Mouse (Mus musculus): Measurements from ENCODE around the gene Rnf207. TPM values are rescaled to one million over a fixed set of nuclear protein-coding genes. Genes with fewer than 3 reads are reported as not detected.

Rnf207 gene
- polyA plus RNA-seq, 2 experiments from 2014 or later, result not detected

GRCm38 (mm10) chr4:152328691-152329090 is 9.9 kb upstream of the Rnf207 start:
- ATAC-seq, result no peak

DNA sequence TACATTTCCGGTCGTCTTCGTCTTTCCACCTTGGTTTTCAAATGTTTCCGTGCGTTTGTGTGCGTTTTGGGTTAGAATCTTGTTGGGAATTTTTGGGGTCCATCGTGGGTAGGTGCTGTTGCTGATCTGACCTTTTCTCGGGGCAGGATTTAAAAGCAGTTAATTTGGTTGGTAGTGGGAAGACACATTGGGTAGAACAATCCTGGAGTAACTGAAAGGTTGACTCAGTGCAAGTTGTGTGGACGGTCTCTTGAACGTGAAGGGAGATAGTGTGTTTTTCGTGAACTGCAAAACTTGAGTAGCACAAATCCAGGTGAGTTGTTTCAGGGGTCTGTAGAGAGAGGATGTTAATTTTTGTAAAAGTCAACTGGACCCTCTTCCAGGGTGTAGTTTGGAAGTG is 7.8 kb upstream of the Rnf207 start:
- no peak for ATAC-seq

DNA sequence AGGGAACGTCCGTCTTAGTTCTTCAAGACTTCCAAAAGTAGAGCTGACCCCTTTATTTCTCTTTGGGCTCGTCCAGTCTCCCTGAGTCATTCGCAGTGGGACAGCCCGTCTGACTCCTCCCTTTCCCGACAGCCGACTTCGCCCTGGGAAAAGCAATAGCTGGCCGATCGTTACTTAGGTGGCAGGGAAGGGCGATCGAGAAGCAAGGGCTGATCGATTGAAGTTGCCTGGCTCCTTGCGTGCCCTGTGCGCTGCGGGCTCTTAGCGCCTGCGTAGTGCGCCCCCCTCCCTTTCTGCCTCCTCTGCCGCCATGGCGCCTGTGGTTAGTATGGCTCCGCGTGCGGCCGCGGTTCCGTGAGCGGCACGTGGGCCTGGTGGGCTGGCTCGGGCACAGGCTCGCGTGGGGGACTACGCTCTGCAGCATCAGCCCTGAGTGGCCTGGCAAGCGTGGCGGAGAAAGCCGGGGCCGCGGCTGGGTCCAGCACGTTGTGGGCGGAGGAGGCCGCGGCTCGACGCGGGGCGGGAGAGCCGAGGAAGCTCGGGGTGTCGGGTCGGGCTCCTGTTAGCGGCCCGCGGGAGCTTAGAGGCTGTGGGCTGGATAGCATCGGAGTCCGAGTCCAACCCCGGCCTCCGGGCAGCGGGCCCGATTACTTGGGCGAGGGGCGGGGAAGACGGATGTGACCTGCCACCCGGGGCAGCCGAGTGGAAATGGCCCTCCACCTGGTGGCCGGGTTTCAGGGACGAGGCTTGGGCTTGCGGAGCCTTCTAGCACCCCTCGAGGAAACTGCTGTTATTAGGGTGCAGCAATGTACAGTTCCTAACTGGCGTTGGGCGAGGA is 7.0 kb upstream of the Rnf207 start, which contains the start of gene Rpl22:
Rpl22 (plus strand) TSS at position 169 of the 838 bp plus-strand sequence.
- peak; percentile 97 for ATAC-seq

- ATAC-seq, result peak; percentile 6
These were observed 6.1 kb upstream of the Rnf207 start for GRCm38 (mm10) chr4:152324641-152325562.

GRCm38 (mm10) chr4:152321464-152321863 is 2.7 kb upstream of the Rnf207 start:
- no peak for ATAC-seq

DNA sequence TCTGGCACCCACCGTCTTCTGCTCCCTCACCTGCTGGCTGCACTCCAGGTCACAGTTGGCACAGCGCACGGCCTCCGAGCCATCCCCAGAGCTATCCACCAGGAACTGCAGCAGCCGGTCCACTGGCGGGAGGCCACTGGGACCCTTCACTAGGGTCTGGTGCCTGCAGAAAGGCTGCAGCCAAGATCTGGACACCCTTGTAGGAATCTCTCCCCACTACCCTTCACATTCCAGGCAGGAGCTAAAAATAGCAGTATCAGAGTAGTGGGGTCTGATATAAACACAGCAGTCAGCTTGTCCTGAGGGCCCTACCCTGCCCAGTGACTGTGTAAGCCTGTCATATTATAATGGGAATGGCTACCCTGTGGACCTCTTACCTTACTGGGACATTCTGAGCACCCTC is 1.2 kb downstream of the Rnf207 start:
- no peak for ATAC-seq

GRCm38 (mm10) chr4:152315498-152316213 is 3.1 kb downstream of the Rnf207 start:
- no peak for ATAC-seq

DNA sequence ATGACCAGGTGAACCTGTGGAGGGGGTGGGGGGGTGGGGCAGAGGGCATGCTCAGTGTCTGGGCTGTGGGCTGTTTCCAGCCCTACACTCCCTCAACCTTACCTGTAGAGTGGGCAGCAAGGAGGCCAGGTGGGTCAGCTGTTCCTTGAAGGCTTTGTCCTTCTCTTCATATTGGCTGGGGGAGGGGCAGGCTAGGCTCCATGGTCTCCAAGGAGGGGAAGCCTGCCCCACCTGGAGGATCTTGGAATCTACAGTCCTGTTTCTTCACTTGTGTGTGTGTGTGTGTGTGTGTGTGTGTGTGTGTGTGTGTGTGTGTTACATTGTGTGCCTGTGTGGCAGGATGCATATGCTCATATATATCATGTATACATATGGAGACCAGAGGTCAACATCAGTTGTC is 4.9 kb downstream of the Rnf207 start:
- ATAC-seq, result no peak

GRCm38 (mm10) chr4:152313211-152313632 is 5.6 kb downstream of the Rnf207 start:
- ATAC-seq, result peak; percentile 60

DNA sequence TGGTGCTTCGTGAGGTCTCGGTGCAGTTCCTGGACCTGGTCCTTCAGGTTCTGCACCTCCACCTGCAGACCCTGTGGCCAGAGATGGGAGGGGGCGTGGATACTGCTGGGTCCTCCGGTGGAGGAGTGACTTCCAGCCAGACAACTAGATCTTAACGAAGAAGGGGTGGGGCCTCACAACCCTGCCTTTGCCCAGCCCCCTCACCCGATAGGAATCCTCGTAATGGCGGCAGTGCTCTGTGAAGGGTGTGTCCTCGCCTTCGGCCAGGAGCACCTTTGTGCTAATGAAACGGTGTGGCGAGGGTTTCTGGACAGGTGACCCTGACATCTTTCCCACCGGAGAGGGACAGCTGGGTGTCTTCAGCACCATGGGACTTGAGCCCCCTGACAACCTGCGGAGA is 6.6 kb downstream of the Rnf207 start:
- no peak for ATAC-seq

DNA sequence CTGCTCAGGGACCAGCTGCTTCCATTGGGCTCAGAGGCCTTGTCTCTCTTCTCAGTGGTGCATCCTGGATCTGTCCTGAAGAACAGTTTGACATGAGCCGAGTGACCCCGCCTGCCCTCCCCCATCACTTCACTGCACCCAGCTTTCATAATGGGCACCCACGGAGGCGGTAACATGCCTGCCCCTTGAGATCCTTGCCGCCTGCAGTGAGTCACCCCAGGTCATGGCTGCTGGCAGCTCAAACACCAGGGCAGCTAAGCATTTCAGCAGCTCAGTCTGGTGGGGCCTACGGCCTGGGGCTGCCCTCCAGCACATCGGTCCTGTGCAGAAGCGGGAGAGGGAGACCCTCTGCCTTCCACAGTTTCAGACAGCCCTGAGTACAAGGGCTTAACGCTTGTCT is 11.3 kb downstream of the Rnf207 start:
- no peak for ATAC-seq

DNA sequence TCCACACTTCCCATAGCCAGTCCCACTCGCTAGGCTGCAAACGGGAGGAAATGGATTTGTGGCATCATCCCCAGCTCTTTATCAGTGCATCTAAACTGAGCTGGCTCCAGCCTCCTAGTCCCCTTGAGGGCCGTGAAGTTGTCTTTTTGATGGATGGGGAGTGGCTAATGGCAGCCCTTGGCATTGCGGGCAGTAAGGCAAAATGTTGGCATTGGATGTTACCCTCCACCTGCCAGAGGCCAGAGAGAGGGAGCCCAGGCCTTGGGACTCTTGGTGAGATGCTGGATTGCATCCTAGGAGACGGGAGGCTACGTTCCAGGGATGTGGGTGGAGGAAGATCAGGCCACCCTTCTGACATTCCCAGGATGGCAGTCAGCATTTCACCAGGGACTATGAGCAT is 12.8 kb downstream of the Rnf207 start:
- ATAC-seq, result no peak

DNA sequence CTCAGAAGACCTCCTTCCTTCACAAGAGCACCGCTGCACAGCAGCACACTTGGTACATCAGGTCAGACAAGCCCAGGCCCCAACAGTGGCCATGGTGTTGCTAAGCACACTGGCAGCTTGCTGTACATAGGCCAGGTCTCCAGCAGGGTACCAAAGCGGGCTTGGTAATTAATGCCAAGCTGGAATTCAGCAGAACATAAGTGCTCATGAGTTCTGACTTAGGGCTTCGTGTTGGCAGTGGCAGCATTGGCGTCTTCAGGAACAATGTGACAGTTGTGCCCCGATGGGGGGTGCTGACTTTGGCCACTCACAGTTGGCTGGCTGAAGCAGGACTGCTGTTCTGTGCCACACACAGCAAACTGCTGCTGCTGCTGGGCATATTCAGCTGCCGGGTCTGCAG is 14.1 kb downstream of the Rnf207 start:
- ATAC-seq, result no peak

GRCm38 (mm10) chr4:152303172-152303571 is 15.6 kb downstream of the Rnf207 start:
- no peak for ATAC-seq

GRCm38 (mm10) chr4:152302012-152302411 is 16.8 kb downstream of the Rnf207 start:
- ATAC-seq, result no peak

- ATAC-seq, result no peak
These were observed 18.4 kb downstream of the Rnf207 start for GRCm38 (mm10) chr4:152300375-152300774.

DNA sequence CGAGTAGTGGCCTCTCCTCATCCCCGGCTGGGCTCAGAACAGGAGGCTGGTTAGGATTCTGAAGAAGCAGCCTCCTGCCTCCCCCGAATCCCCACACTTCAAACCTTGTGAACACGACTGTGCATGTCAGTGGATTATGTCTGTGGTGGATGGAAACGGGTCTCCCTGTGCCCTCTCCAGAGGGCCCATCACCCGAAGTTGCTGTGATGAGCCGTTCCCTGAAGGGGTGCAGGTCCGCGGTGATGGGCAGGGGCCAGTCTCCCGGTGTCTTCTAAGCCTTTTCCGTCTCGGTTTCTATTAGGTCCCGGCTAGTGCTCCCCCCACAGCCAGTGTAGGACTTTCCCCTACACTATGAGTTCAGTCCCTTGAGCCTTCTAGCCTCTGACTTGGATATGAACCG is 20.0 kb downstream of the Rnf207 start:
- no peak for ATAC-seq

DNA sequence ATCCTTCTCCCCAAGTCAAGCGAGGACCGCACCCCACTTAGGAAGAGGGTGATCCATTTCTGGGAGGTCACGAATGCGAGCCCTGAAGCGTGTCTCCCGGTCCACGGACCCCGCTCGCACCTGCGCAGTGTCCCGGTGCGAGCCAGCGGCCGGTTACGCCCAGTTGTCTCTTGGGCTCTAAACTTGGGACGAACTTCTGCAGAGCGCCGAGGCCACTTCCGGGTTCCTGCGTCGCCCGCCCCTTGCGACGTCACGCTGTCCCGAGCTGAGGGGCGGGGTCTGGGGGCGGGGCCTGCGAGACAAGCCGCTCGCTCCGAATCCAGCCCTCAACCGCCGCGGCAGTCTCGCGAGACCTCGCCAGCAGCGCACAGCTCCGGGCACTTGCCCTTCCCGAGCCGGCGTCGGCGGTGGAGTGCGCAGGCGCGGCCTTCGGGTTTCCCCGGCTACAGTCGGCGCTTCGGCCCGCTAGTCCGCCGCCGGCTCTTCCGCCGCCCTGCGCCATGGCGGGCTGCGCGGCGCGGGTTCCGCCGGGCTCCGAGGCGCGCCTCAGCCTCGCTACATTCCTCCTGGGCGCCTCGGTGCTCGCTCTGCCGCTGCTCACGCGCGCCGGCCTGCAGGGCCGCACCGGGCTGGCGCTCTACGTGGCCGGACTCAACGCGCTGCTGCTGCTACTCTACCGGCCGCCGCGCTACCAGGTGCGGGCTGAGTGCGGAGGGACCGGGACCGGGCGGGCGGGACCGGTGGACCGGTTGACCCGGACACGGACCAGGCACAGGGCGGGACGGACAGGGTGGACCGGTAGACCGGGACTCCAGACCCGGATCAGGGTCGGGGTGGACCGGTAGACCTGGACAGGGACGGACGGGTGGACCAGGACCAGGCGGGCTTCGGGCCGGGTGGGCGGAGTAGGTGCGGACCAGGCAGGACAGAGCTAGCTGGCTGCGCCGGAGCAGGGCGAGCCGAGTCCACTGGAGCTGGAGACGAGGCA is 21.6 kb downstream of the Rnf207 start, which contains the start of gene Icmt:
Icmt (plus strand) TSS at position 354 of the 988 bp plus-strand sequence.
- ATAC-seq, result peak; percentile 91

DNA sequence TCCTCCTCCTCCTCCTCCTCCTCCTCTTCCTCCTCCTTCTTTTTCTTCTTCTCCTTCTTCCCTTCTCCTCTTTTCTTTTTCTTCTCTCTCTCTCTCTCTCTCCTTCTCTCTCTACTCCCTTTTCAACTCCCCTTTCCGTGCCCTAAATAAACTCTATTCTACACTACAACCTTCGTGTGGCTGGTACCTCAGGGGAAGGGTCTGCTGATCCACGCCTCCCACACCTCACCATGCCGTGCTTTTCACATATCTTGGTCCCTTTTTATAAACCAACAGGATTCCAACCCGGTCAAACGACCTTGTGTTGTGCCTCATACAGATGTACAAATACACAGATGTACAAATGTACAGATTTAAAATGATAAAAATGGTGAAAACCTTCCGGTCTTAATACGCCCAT is 22.4 kb downstream of the Rnf207 start:
- no peak for ATAC-seq

DNA sequence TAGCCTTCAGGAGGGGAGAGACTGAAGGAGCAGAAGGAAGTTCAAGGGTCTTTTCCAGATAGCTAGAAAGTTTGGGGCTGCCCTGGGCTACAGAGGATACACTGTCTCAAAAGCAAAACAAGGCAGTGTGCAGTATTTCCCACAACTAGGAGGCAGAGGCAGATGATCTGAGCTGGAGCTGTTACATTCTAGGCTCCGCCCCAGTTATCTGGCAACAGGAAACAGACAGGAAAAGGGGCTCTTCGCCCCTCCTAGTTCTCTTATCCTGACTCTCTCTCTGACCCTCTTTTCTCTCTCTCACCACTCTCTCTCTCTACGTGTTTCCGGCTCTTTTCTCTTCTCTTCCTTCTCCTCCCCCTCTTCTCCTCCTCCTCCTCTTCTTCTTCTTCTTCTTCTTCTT is 22.9 kb downstream of the Rnf207 start:
- ATAC-seq, result peak; percentile 11

DNA sequence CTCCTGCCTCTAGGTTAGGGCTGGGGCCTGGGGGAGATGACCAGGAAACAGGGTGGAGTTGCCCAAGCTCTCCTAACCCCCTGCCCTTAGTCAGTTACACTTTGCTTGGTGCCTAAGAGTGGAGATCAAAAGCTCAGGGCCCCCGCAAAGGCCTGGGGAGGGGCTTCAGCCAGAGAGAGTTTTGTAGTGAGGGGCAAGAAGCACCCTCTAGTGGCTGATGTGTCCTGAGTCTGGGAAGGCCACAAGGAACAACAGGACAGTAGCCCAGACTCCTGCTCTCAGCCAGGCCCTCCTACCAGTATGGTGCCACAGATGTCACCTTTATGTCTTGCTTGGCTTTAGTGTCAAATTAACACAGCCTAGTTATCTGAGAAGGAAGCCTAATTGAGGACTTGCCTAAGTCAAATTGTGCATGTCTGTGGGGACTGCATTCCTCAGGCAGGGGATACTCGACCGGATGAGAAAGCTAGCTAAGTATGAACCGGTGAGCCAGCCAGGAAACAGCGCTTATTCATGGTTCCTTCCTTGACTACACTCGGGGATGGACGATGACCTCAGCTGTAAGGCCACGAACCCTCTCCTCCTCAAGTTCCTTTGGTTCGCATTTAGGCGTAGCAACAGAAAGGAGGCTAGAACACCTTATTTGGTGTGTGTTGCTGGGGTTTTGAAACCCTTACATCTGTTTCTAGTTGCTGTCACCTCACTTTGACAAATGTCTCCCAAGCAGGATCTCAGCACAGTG is 24.4 kb downstream of the Rnf207 start:
- ATAC-seq, result no peak
